Mouse (Mus musculus): ENCODE measurements around the gene Spred3. TPM values are rescaled to one million over a fixed set of nuclear protein-coding genes. Genes with fewer than 3 reads are reported as not detected.

Gene Spred3
- total and polyA plus RNA-seq, 2 experiments from 2014 or later, result 1.00 to 4.7 TPM

- no peak for ATAC-seq (ENCODE audit: insufficient read depth, low read depth)
- H3K9me3 ChIP-seq (replicated peaks; ENCODE audit: control insufficient read depth, low read length), result no peaks in the 10 kb centered on the region
- no peak overlapping the region for H3K9ac ChIP-seq (replicated peaks; ENCODE audit: low read depth, low read length)
- peak; percentile 28 for DNase-seq (ENCODE audit: low spot score)
- no peak overlapping the region for H3K4me3 ChIP-seq (ENCODE audit: low read depth, low read length)
- no peak overlapping the region for H3K27ac ChIP-seq (ENCODE audit: low read depth)
- peaks cover 10% of the 10 kb centered on the region; the same call in 1 of the 2 replicates for H3K27me3 ChIP-seq (ENCODE audit: control insufficient read depth, insufficient read depth, low read length)
- WGBS, result 71% methylated on average over 2 of the region's 2 CpGs
- no peaks in the 10 kb centered on the region for H3K36me3 ChIP-seq (replicated peaks; ENCODE audit: control insufficient read depth, insufficient read depth, low read length)
- 0 out of 2 replicates have a peak, but pooled peaks cover 7% of the 10 kb centered on the region for H3K4me1 ChIP-seq (ENCODE audit: control insufficient read depth, insufficient read depth)
- H3K4me2 ChIP-seq (ENCODE audit: low read depth, low read length), result no peak overlapping the region
- no peak for TF ChIP-seq EP300 (IDR thresholded peaks at IDR 0.05; ENCODE audit: low read depth)
- TF ChIP-seq CTCF (IDR thresholded peaks at IDR 0.05; ENCODE audit: low read depth), result peak; percentile 64
These were observed 41.5 kb downstream of the Spred3 start for GRCm38 (mm10) chr7:29128725-29129124.

- H3K9me3 ChIP-seq (replicated peaks; ENCODE audit: control insufficient read depth, low read length), result no peaks in the 10 kb centered on the region
- no peak overlapping the region for H3K4me3 ChIP-seq (ENCODE audit: low read depth, low read length)
- H3K27ac ChIP-seq (ENCODE audit: low read depth), result no peak overlapping the region
- 0 out of 2 replicates have a peak, but pooled peaks cover 7% of the 10 kb centered on the region for H3K4me1 ChIP-seq (ENCODE audit: control insufficient read depth, insufficient read depth)
- no peaks in the 10 kb centered on the region for H3K36me3 ChIP-seq (replicated peaks; ENCODE audit: control insufficient read depth, insufficient read depth, low read length)
- WGBS, result 23% methylated on average over 7 of the region's 7 CpGs
- no peak overlapping the region for H3K4me2 ChIP-seq (ENCODE audit: low read depth, low read length)
- H3K9ac ChIP-seq (replicated peaks; ENCODE audit: low read depth, low read length), result no peak overlapping the region
- no peak for ATAC-seq (ENCODE audit: insufficient read depth, low read depth)
- peak; percentile 11 for DNase-seq (ENCODE audit: low spot score)
- H3K27me3 ChIP-seq (ENCODE audit: control insufficient read depth, insufficient read depth, low read length), result peaks cover 10% of the 10 kb centered on the region; the same call in 1 of the 2 replicates
- no peak for TF ChIP-seq EP300 (IDR thresholded peaks at IDR 0.05; ENCODE audit: low read depth)
- TF ChIP-seq CTCF (IDR thresholded peaks at IDR 0.05; ENCODE audit: low read depth), result peak; percentile 48
These were observed 43.9 kb downstream of the Spred3 start for GRCm38 (mm10) chr7:29126173-29126915.

- Histone ChIP-seq H3K27me3 (ENCODE audit: control insufficient read depth, insufficient read depth, low read length) (peaks cover 10% of the 10 kb centered on the region; the same call in 1 of the 2 replicates), H3K4me2 (ENCODE audit: low read depth, low read length) (peak within 1 kb of the TSS; percentile 52), H3K27ac (ENCODE audit: low read depth) (no peak within 1 kb of the TSS), H3K36me3 (replicated peaks; ENCODE audit: control insufficient read depth, insufficient read depth, low read length) (no peaks in the 10 kb centered on the region), H3K4me3 (ENCODE audit: low read depth, low read length) (peak within 1 kb of the TSS; percentile 23), H3K9ac (replicated peaks; ENCODE audit: low read depth, low read length) (no peak within 1 kb of the TSS), H3K4me1 (ENCODE audit: control insufficient read depth, insufficient read depth) (0 out of 2 replicates have a peak, but pooled peaks cover 7% of the 10 kb centered on the region), H3K9me3 (replicated peaks; ENCODE audit: control insufficient read depth, low read length) (no peaks in the 10 kb centered on the region)
- TF ChIP-seq EP300 (IDR thresholded peaks at IDR 0.05; ENCODE audit: low read depth) (no peak), CTCF (IDR thresholded peaks at IDR 0.05; ENCODE audit: low read depth) (no peak)
- ATAC-seq (ENCODE audit: insufficient read depth, low read depth) (peak; percentile 49; the same call in 1 of the 2 replicates), DNase-seq (ENCODE audit: low spot score) (no peak)
- WGBS, result under 1% methylated on average over 16 of the region's 16 CpGs
These were observed 45.2 kb downstream of the Spred3 start, which contains the start of gene Ryr1 for GRCm38 (mm10) chr7:29124970-29125369. TSS of gene Ryr1 (minus strand) at chr7:29125179.

- Histone ChIP-seq H3K9ac (replicated peaks; ENCODE audit: low read depth, low read length) (no peak overlapping the region), H3K27me3 (ENCODE audit: control insufficient read depth, insufficient read depth, low read length) (peaks cover 10% of the 10 kb centered on the region; the same call in 1 of the 2 replicates), H3K36me3 (replicated peaks; ENCODE audit: control insufficient read depth, insufficient read depth, low read length) (no peaks in the 10 kb centered on the region), H3K27ac (ENCODE audit: low read depth) (no peak overlapping the region), H3K4me1 (ENCODE audit: control insufficient read depth, insufficient read depth) (0 out of 2 replicates have a peak, but pooled peaks cover 7% of the 10 kb centered on the region), H3K4me3 (ENCODE audit: low read depth, low read length) (no peak overlapping the region), H3K9me3 (replicated peaks; ENCODE audit: control insufficient read depth, low read length) (no peaks in the 10 kb centered on the region), H3K4me2 (ENCODE audit: low read depth, low read length) (no peak overlapping the region)
- TF ChIP-seq CTCF (IDR thresholded peaks at IDR 0.05; ENCODE audit: low read depth), result no peak
- TF ChIP-seq EP300 (IDR thresholded peaks at IDR 0.05; ENCODE audit: low read depth), result no peak
- no peak for DNase-seq (ENCODE audit: low spot score)
- ATAC-seq (ENCODE audit: insufficient read depth, low read depth), result no peak
- 40% methylated on average over 5 of the region's 5 CpGs for WGBS
These were observed 46.5 kb downstream of the Spred3 start for GRCm38 (mm10) chr7:29123531-29124358.

- peaks cover 13% of the 10 kb centered on the region; the same call in 1 of the 2 replicates for H3K27me3 ChIP-seq (ENCODE audit: control insufficient read depth, insufficient read depth, low read length)
- 0 out of 2 replicates have a peak, but pooled peaks cover 7% of the 10 kb centered on the region for H3K4me1 ChIP-seq (ENCODE audit: control insufficient read depth, insufficient read depth)
- 85% methylated on average over 9 of the region's 9 CpGs for WGBS
- TF ChIP-seq CTCF (IDR thresholded peaks at IDR 0.05; ENCODE audit: low read depth), result no peak
- TF ChIP-seq EP300 (IDR thresholded peaks at IDR 0.05; ENCODE audit: low read depth), result no peak
- no peaks in the 10 kb centered on the region for H3K9me3 ChIP-seq (replicated peaks; ENCODE audit: control insufficient read depth, low read length)
- H3K4me2 ChIP-seq (ENCODE audit: low read depth, low read length), result no peak overlapping the region
- H3K27ac ChIP-seq (ENCODE audit: low read depth), result no peak overlapping the region
- no peak overlapping the region for H3K4me3 ChIP-seq (ENCODE audit: low read depth, low read length)
- DNase-seq (ENCODE audit: low spot score) (no peak), ATAC-seq (ENCODE audit: insufficient read depth, low read depth) (no peak)
- H3K9ac ChIP-seq (replicated peaks; ENCODE audit: low read depth, low read length), result no peak overlapping the region
- no peaks in the 10 kb centered on the region for H3K36me3 ChIP-seq (replicated peaks; ENCODE audit: control insufficient read depth, insufficient read depth, low read length)
These were observed 47.4 kb downstream of the Spred3 start for GRCm38 (mm10) chr7:29122821-29123220.

Measured in heart, postnatal 0 days (tissue).